Mouse (Mus musculus) c-Kit-positive CD71-positive TER-119-negative erythroid progenitor cells, embryonic 14.5 days (primary cell): ENCODE data around the gene Slc30a4.

Source experiments
- DNase-seq: peaks from one replicate; pipeline ENCODE4 v3.0.0-alpha.2; 2013; ENCODE audit warnings: low read depth

The Slc30a4 gene

GRCm38 (mm10) chr2:122675126-122675525, 27.3 kb downstream of the Slc30a4 start:
- DNase-seq, result no peak

GRCm38 (mm10) chr2:122672841-122673240, 29.6 kb downstream of the Slc30a4 start:
- no peak for DNase-seq

DNA sequence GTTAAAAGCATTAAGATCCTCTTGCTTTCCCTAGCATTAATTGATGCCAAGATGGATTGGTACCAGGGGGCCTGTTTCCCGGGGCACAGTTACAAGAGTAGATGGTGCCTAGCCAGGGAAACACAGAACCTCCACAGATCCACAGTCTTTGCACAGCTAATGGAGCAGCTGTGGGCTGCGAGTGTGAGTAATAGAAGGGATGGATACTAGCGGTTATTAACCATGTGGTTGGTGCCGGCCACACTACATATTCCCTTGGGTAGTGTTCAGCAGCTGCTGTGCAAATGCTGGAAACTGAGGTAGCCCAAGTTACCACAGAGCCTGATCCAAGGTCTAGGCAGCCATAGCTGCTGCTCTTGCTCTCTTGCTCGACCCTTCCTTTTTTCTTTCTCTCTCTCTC, 30.7 kb downstream of the Slc30a4 start:
- DNase-seq, result no peak

- DNase-seq, result no peak
Measured at GRCm38 (mm10) chr2:122667856-122668255, 34.6 kb downstream of the Slc30a4 start.

DNA sequence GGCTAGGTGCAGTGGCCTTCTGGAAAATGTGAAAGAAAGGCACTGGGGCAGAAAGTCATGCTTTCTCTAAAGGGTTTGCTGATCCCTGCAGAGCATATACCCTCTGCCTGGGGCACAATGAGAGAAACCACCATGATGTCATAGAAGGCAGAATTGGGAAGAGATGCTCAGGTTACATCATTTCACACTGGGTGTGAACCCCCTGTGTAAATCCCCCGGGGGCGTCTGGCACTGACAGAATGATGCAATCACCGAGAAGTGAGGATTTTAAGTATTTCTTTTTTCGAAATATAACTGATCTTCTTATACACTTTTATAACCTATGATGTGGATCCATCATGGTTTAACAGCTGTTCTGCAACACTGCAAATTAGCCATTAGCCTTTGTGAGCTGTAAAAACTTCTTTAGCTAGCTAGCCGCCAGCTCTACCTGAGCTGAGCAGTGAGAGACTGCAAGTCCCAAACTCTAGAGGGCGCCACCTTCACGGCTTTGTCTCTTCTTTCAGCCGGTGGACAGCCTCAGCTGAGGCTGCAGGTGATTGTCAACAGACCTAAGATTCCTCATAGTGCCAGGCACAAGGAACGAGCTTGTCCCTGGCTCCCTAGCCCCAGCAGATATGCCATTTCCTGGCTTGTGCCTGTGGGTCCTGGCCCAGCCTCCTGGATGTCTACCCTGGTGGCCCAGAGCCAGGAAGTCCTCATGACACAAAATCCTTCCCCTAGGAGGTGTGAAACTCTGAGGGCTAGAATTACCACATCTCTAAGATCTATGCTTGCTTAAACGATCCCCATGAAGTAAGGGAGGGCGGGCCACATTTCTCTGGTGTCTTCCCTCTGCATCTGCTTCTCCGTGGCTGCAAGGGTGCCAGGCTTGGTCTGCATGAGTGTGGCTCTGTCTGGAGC, 36.2 kb downstream of the Slc30a4 start:
- DNase-seq, result no peak

DNA sequence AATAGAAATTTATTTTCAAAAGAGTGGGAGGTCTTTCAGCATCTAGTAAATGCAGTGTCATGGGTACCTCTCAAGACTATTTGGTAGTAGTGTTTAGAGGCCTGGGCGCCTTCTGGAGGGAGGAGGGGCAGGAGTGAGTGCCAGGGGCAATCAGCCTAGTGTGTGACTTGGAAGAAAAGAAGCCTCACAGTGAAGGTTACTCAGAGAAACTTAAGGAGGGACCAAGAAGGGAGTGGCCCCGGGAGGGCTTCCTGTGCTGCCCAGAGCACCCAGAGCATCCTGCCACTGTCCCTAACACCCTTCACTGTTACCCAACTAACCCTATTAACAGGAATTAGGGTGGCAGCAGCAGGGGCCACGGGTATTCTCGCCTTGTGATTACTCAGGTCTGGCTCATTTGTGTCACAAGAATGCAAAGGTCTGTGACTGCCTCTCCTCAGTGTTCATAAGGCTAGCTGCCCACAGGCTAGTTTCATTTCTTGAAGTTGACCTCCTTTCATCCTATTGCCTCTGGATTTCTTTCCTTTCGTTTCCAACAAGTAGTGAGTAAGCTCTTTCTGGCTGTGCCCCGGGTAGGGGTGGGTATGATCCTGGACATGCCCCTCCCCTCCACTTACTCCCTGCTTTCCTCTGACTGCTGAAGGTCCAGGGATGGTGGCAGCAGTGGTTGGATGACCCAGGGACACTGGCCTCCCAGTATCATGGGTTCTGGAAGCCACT, 37.0 kb downstream of the Slc30a4 start:
- DNase-seq, result no peak

DNA sequence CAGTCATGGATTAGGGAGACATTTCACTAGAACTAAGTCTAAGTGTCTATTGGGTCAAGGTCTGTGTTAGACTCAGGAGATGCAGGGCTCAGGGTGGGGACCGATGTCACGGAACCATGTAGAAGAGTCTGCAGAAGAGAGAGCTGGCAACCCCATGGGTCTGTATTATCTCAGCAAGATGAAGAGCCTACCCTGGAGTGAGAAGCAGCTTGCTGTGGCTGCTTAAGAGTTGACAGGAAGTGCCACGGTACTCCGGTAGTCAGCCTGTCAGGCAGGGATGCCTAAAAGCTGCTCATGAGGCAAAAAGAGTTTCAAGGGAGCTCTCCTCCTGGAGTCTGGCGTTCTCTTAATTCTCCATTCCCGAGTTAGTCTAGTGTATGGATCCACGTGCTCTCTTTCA, 42.6 kb downstream of the Slc30a4 start:
- DNase-seq, result no peak

- DNase-seq, result no peak
Measured at GRCm38 (mm10) chr2:122657707-122658524, 44.5 kb downstream of the Slc30a4 start.

DNA sequence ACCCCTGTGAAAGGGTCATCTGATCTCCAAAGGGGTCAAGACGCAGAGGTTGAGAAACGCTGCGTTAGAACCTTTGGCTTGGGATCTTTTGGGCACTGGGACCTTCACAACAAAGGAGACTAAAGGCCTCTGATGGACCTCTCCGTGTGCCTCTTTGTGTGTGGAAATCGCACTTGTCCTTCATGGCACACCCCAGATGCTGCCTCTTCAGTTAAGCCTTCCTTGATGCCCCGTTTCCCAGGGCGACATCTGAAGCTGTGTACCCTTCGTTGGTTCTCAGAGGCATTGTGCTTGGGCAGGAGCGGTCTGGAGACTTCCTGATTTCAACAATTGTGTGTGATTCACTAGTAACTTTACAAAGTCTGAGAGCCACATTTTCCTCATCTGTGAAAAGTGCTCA, 45.7 kb downstream of the Slc30a4 start:
- DNase-seq, result no peak

DNA sequence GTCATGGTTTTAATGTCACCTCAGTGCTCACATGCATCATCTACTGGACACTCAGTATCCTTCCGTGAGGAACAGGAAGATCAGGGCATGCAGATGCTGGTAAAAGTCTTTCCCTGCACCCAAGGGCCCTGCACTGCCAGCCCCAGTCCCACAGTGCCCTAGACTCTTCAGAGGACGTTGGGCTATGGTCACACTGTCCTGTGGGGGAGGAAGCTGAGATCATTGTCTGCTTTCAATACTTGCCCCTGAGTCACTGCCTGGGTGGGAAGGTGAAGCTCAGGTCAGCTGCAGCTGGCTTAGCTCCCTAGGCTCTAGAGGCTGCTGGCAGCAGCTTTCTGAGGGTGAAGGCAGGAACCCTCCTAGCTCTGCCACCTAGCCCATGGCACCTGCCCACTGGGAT, 46.4 kb downstream of the Slc30a4 start:
- DNase-seq, result no peak

- no peak for DNase-seq
Measured at GRCm38 (mm10) chr2:122652096-122653084, 50.1 kb downstream of the Slc30a4 start.

DNA sequence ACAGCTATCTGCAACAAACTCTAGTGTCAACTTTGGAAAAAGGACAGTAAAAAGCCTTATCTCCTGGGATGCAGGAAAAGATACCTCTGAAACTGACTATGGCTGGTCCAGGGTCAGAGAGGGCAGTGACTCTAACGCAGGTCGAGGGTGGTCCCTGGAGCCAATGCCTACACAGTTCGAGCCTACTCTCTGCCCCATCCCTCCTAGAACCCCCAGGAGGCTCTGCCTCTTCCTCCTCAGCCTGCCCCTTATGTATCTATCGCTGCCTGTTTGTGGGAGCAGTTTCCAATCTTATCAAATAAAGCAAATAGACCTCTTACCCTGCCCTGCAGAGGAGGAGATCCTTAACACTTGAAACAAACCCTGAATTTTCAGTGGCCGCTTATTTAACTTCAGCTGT, 63.8 kb downstream of the Slc30a4 start:
- DNase-seq, result no peak

GRCm38 (mm10) chr2:122638029-122638428, 64.4 kb downstream of the Slc30a4 start:
- DNase-seq, result no peak

- DNase-seq, result no peak
Measured at GRCm38 (mm10) chr2:122637526-122637997, 64.9 kb downstream of the Slc30a4 start.

DNA sequence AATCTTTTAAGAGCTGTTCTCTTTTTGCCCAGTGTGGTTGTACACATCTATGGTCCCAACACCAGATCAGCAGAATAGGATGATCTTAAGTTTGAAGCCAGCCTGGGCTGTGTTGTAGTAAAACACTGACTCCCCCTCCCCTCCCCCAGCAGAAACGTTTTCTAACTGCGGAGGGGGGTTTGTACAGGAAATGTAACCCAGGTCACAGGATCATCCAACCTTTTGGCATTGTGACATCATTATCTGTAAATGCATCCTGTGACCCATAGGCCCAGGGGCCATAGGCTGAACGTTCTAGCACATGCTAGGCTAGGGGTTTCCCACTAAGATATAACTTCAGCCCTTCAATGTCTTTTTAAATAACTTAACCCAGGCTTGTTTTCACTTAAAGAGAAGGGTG, 65.8 kb downstream of the Slc30a4 start, which contains the start of gene AA467197:
Gene AA467197 (plus strand): TSS at position 301 of the 400 bp plus-strand sequence.
- DNase-seq, result no peak
